Comparison of ENCODE assay signal across 8 mouse cellular contexts in the genomic region with DNA sequence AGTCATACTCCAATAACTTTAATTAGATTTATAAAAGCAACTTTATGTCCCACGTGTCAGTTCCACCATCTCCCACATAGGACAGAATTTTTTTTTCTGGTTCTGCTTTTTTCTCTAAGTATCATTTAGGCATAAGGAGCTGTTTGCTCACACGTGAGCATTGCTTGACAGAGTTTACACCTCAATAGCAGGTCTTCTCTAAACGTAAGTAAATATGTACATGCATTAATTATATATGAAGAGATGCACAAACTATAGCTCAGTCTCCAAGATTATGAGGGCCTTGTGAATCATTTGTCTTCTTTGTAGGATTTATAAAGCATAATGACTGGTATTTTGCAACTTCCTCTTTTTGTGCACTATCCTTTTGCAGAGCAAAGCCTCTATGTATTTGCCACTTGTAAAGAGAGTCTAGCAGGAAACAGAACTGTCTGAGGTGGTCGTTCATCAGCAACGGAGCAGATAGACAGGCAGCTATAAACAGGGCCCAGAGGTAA. TPM values are rescaled to one million over a fixed set of nuclear protein-coding genes. Genes with fewer than 3 reads are reported as not detected.
DNase-seq lines count a peak whose midpoint lies in the region; ATAC-seq lines count a peak whose summit lies in the region.

A gene (plus strand): TSS at position 150 of the 497 bp plus-strand sequence.

- H3K36me3 ChIP-seq in embryonic facial prominence, embryonic 11.5 days (replicated peaks; ENCODE audit: control insufficient read depth, insufficient read depth, low read depth, low read length) = no peaks in the 10 kb centered on the region
- H3K36me3 ChIP-seq in heart, embryonic 12.5 days = no peaks in the 10 kb centered on the region
- H3K36me3 ChIP-seq in midbrain, embryonic 14.5 days (ENCODE audit: control insufficient read depth, insufficient read depth, low read length) = no peaks in the 10 kb centered on the region

- H3K27me3 ChIP-seq in embryonic facial prominence, embryonic 11.5 days (ENCODE audit: control insufficient read depth, insufficient read depth, low read length) = no peaks in the 10 kb centered on the region
- H3K27me3 ChIP-seq in heart, embryonic 12.5 days (replicated peaks) = no peaks in the 10 kb centered on the region
- no peaks in the 10 kb centered on the region for H3K27me3 ChIP-seq in midbrain, embryonic 14.5 days (ENCODE audit: control insufficient read depth, insufficient read depth, low read length)

- no peaks in the 10 kb centered on the region for H3K4me1 ChIP-seq in embryonic facial prominence, embryonic 11.5 days (ENCODE audit: control insufficient read depth, insufficient read depth, low read length)
- H3K4me1 ChIP-seq in heart, embryonic 12.5 days (replicated peaks) = 0 out of 2 replicates have a peak, but pooled peaks cover 4% of the 10 kb centered on the region
- H3K4me1 ChIP-seq in midbrain, embryonic 14.5 days (ENCODE audit: control insufficient read depth, insufficient read depth, low read length) = no peaks in the 10 kb centered on the region

- WGBS in embryonic facial prominence, embryonic 11.5 days = 73% methylated on average over 5 of the region's 5 CpGs
- WGBS in heart, embryonic 12.5 days = 64% methylated on average over 5 of the region's 5 CpGs
- WGBS in midbrain, embryonic 14.5 days = 79% methylated on average over 5 of the region's 5 CpGs

- H3K4me2 ChIP-seq in embryonic facial prominence, embryonic 11.5 days (ENCODE audit: low read depth, low read length) = no peak within 1 kb of the TSS
- H3K4me2 ChIP-seq in heart, embryonic 12.5 days = no peak within 1 kb of the TSS
- H3K4me2 ChIP-seq in midbrain, embryonic 14.5 days (ENCODE audit: low read length) = no peak within 1 kb of the TSS

- peak; percentile 64 to 76 for DNase-seq in spleen, postnatal 36 days (ENCODE audit: low spot score in 2 of 2)
- no peak for DNase-seq in spleen, adult 18-20 months
- no peak for DNase-seq in embryonic facial prominence, embryonic 11.5 days (ENCODE audit: low spot score)
- DNase-seq in left cerebral cortex, adult 8-10 months (ENCODE audit: low spot score in 2 of 2) = no peak
- no peak for DNase-seq in midbrain, embryonic 14.5 days
- no peak for DNase-seq in urinary bladder, postnatal 25 days (ENCODE audit: low spot score)
- no peak for DNase-seq in embryo, embryonic 10.5 days (ENCODE audit: low spot score)

- no peaks in the 10 kb centered on the region for H3K9me3 ChIP-seq in embryonic facial prominence, embryonic 11.5 days (replicated peaks; ENCODE audit: control insufficient read depth, low read length)
- no peaks in the 10 kb centered on the region for H3K9me3 ChIP-seq in heart, embryonic 12.5 days (replicated peaks)
- H3K9me3 ChIP-seq in midbrain, embryonic 14.5 days (ENCODE audit: control insufficient read depth, low read length) = no peaks in the 10 kb centered on the region

- H3K4me3 ChIP-seq in embryonic facial prominence, embryonic 11.5 days (ENCODE audit: low read depth, low read length) = no peak within 1 kb of the TSS
- no peak within 1 kb of the TSS for H3K4me3 ChIP-seq in heart, embryonic 12.5 days
- H3K4me3 ChIP-seq in midbrain, embryonic 14.5 days (replicated peaks; ENCODE audit: low read depth, low read length) = no peak within 1 kb of the TSS

- H3K9ac ChIP-seq in embryonic facial prominence, embryonic 11.5 days (replicated peaks; ENCODE audit: low read length) = no peak within 1 kb of the TSS
- no peak within 1 kb of the TSS for H3K9ac ChIP-seq in heart, embryonic 12.5 days
- no peak within 1 kb of the TSS for H3K9ac ChIP-seq in midbrain, embryonic 14.5 days (replicated peaks; ENCODE audit: low read length)

- no peak within 1 kb of the TSS for H3K27ac ChIP-seq in embryonic facial prominence, embryonic 11.5 days (replicated peaks; ENCODE audit: low read depth, low read length)
- H3K27ac ChIP-seq in heart, embryonic 12.5 days (ENCODE audit: poor library complexity, severe bottlenecking) = no peak within 1 kb of the TSS
- no peak within 1 kb of the TSS for H3K27ac ChIP-seq in midbrain, embryonic 14.5 days (replicated peaks; ENCODE audit: low read depth, low read length)

- no peak for ATAC-seq in embryonic facial prominence, embryonic 11.5 days (replicated peaks; ENCODE audit: insufficient number of reproducible peaks, low FRiP score, low TSS enrichment, low read depth)
- ATAC-seq in heart, embryonic 12.5 days (ENCODE audit: insufficient number of reproducible peaks, low FRiP score) = no peak
- ATAC-seq in midbrain, embryonic 14.5 days (ENCODE audit: low FRiP score, low TSS enrichment) = no peak

RNA-seq across cellular contexts. Expression of the gene that starts here (rescaled TPM):
- polyA plus RNA-seq in embryonic facial prominence, embryonic 11.5 days (2014; fragmentation: Nextera tagmentation; extraction: Ambion mirVana) = 68.8 and 68.9 TPM in 2 replicates
- 77.4 and 78.4 TPM in 2 replicates for polyA plus RNA-seq in heart, embryonic 12.5 days (2016; fragmentation: Nextera tagmentation; extraction: Ambion mirVana)
- total RNA-seq in left cerebral cortex, adult 8-10 months (2022) = 100 to 1,000 TPM; 155 to 163 (median 160) TPM
- polyA plus RNA-seq in midbrain, embryonic 14.5 days (2014; fragmentation: Nextera tagmentation; extraction: Ambion mirVana) = 58.0 and 66.8 TPM in 2 replicates

Comparison
In these comparisons a context has a peak if more than half of its experiments do, and no peak if none do; other contexts are left out.
1. DNase-seq: peak in spleen, postnatal 36 days (2 of 2); none in spleen, adult 18-20 months (0 of 2), embryonic facial prominence, embryonic 11.5 days (single experiment), left cerebral cortex, adult 8-10 months (0 of 2), midbrain, embryonic 14.5 days (single experiment), urinary bladder, postnatal 25 days (single experiment) and embryo, embryonic 10.5 days (single experiment).